Mouse (Mus musculus) cerebellum, adult 2 months (tissue): ENCODE results near the gene Thsd7b.

ENCODE experiments used
- CTCF ChIP-seq: fragments of 200-500 bp; IDR thresholded peaks from 2 replicates; pipeline ENCODE4 v1.5.1; 2011; ENCODE audit warnings: low read depth, mild to moderate bottlenecking, control low read depth, low read length, moderate library complexity, borderline replicate concordance; ENCODE audit not compliant: insufficient read depth
- POLR2A ChIP-seq: fragments of 200-500 bp; IDR thresholded peaks from 2 replicates; pipeline ENCODE4 v1.6.1; 2011; ENCODE audit warnings: low read length, control low read depth, borderline replicate concordance; ENCODE audit not compliant: insufficient read depth

DNA sequence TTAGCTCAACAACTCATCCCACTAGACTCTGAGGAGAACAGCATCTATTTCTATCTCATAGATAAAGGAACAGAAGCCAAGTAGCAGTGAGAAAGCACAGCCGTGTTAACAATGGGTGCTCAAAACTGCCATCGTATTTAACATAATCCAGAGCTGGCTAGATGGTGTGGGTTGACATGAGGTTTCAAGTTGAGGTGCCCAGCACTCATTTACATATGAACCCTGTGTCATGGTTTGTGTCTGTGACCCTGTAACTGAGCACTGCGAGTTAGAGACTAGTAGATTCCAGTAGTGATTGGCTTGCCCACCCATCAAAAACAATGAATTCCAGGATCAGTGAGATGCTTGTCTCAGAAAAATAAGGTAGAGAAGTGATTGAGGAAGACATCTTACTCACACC is 270.1 kb downstream of the Thsd7b start:
- TF ChIP-seq POLR2A, result no peak
- TF ChIP-seq CTCF, result no peak
